Mouse (Mus musculus) left cerebral cortex, adult 6 months (tissue): ENCODE results near the gene Aamdc. TPM values are rescaled to one million over a fixed set of nuclear protein-coding genes. Genes with fewer than 3 reads are reported as not detected.

Experiments used
- long read RNA-seq, 2 experiments: library from polyadenylated mRNA; unstranded; transcript quantifications; one replicate each; pipeline ENCODE4 v2.0.0; 2019 to 2020
- polyA plus RNA-seq: library from polyadenylated mRNA; unstranded; fragments of <200 nt; fragmentation: Nextera tagmentation; gene quantifications from 2 replicates; pipeline ENCODE4 v1.2.3, GENCODE M21; 2021

Gene Aamdc
- 113 and 117 TPM in 2 replicates for polyA plus RNA-seq
- long read RNA-seq, experiment 1, transcript Aamdc-213 (5 exons, 883 nt), result major isoform, 11 of 27 reads
- long read RNA-seq, experiment 1, partial matches to known transcripts, result 2 of 27 reads
- long read RNA-seq, experiment 1, other reads (novel, unspliced or antisense), result 4 of 27 reads
- long read RNA-seq, experiment 2, transcript Aamdc-207 (3 exons, 467 nt), result minor isoform, 8 of 62 reads
- long read RNA-seq, experiment 2, transcript Aamdc-213 (5 exons, 883 nt), result major isoform, 23 of 62 reads
- long read RNA-seq, experiment 2, transcript Aamdc-202 (4 exons, 776 nt), result minor isoform, 5 of 62 reads
- long read RNA-seq, experiment 2, transcript Aamdc-206 (4 exons, 789 nt), result minor isoform, 19 of 62 reads
- long read RNA-seq, experiment 2, partial matches to known transcripts, result 1 of 62 reads
- long read RNA-seq, experiment 2, other reads (novel, unspliced or antisense), result 4 of 62 reads

GRCm38 (mm10) chr7:97579067-97579975, at the start of gene Aamdc, which contains the start of gene Rsf1:
Gene Aamdc (minus strand): TSS chr7:97579497.
Gene Rsf1 (plus strand): TSS chr7:97579889.

Other genes with a start within 250 kb of the Aamdc start
- gene Usp35, start 247.5 kb downstream of the Aamdc start, polyA plus RNA-seq, result 1.7 and 3.6 TPM in 2 replicates
- gene Kctd21, start 247.2 kb downstream of the Aamdc start, polyA plus RNA-seq, result 4.0 and 4.4 TPM in 2 replicates
- gene Alg8, start 207.9 kb downstream of the Aamdc start, polyA plus RNA-seq, result 7.1 and 7.8 TPM in 2 replicates
- gene Ndufc2, start 179.5 kb downstream of the Aamdc start, polyA plus RNA-seq, result 527 and 644 TPM in 2 replicates
- gene Thrsp, start 161.8 kb downstream of the Aamdc start, polyA plus RNA-seq, result 78.6 and 101 TPM in 2 replicates
- 3.6 and 4.5 TPM in 2 replicates for gene Kctd14, start 128.2 kb downstream of the Aamdc start, polyA plus RNA-seq
- gene Ints4, start 98.5 kb downstream of the Aamdc start, polyA plus RNA-seq, result 14.3 and 23.2 TPM in 2 replicates
- gene Rsf1, start 392 bp upstream of the Aamdc start, polyA plus RNA-seq, result 8.6 and 14.7 TPM in 2 replicates
- gene Clns1a, start 117.1 kb upstream of the Aamdc start, polyA plus RNA-seq, result 133 and 154 TPM in 2 replicates
- 29.3 and 31.3 TPM in 2 replicates for gene Aqp11, start 158.8 kb upstream of the Aamdc start, polyA plus RNA-seq
- gene Pak1, start 209.0 kb upstream of the Aamdc start, polyA plus RNA-seq, result 274 and 279 TPM in 2 replicates